9 mouse cellular contexts compared by ENCODE assay signal in genomic region chr19:7017541-7018457, GRCm38 (mm10). TPM values are rescaled to one million over a fixed set of nuclear protein-coding genes. Genes with fewer than 3 reads are reported as not detected.
DNase-seq lines count a peak whose midpoint lies in the region; ATAC-seq and TF ChIP-seq lines count a peak whose summit lies in the region.
"Had no signal": no experiment of that assay in that cellular context is flagged by ENCODE, and none has a peak within 500 bp of the region (broad histone marks: within the 10 kb centered on the region; RNA-seq: fewer than 3 reads in every experiment).

No protein-coding gene starts in this region.

- no peaks in the 10 kb centered on the region for H3K27me3 ChIP-seq in liver, embryonic 16.5 days (ENCODE audit: control insufficient read depth, insufficient read depth, low read depth, low read length)
- no peaks in the 10 kb centered on the region for H3K27me3 ChIP-seq in stomach, embryonic 16.5 days (ENCODE audit: control insufficient read depth, insufficient read depth, low read length)
- no peaks in the 10 kb centered on the region for H3K27me3 ChIP-seq in kidney, adult 2 months (replicated peaks; ENCODE audit: control insufficient read depth, insufficient read depth, low read length)
- H3K27me3 ChIP-seq: neural tube, embryonic 13.5 days had no signal

- peak overlapping the region; percentile 66 for H3K4me2 ChIP-seq in liver, embryonic 16.5 days (ENCODE audit: low read depth, low read length)
- H3K4me2 ChIP-seq in stomach, embryonic 16.5 days (ENCODE audit: low read depth, low read length) = no peak overlapping the region; the same call in 1 of the 2 replicates
- H3K4me2 ChIP-seq: neural tube, embryonic 13.5 days had no signal

- H3K9ac ChIP-seq in liver, embryonic 16.5 days (ENCODE audit: low read depth, low read length) = peak overlapping the region; percentile 82
- 0 out of 2 replicates have a peak overlapping the region, but pooled peaks have one; percentile 48 for H3K9ac ChIP-seq in stomach, embryonic 16.5 days (ENCODE audit: low read length)
- H3K9ac ChIP-seq: neural tube, embryonic 13.5 days had no signal

- ATAC-seq in erythroblast, adult 5-6 weeks (replicated peaks; ENCODE audit: low FRiP score, poor library complexity, severe bottlenecking) = peak; percentile 76
- peak; percentile 85 for ATAC-seq in liver, embryonic 16.5 days (ENCODE audit: low read depth)
- no peak for ATAC-seq in stomach, embryonic 16.5 days (ENCODE audit: insufficient read depth, low FRiP score)

- WGBS in liver, embryonic 16.5 days (ENCODE audit: insufficient replicate concordance) = 12% methylated on average over 12 of the region's 12 CpGs
- WGBS in stomach, embryonic 16.5 days = 70% methylated on average over 12 of the region's 12 CpGs
- WGBS in kidney, adult 2 months = 70% methylated on average over 12 of the region's 12 CpGs

- peak overlapping the region; percentile 76 for H3K4me3 ChIP-seq in liver, embryonic 16.5 days (ENCODE audit: low read depth, low read length)
- H3K4me3 ChIP-seq in stomach, embryonic 16.5 days (replicated peaks; ENCODE audit: low read length) = 0 out of 2 replicates have a peak overlapping the region, but pooled peaks have one; percentile 4
- no peak overlapping the region for H3K4me3 ChIP-seq in kidney, adult 2 months (ENCODE audit: insufficient read depth, low read depth, low read length)
- H3K4me3 ChIP-seq: neural tube, embryonic 13.5 days had no signal

- H3K27ac ChIP-seq in liver, embryonic 16.5 days (ENCODE audit: low read length) = peak overlapping the region; percentile 90
- peak overlapping the region; percentile 64 for H3K27ac ChIP-seq in stomach, embryonic 16.5 days (ENCODE audit: low read length)
- H3K27ac ChIP-seq in kidney, adult 2 months (ENCODE audit: insufficient read depth, low read depth, low read length) = no peak overlapping the region
- H3K27ac ChIP-seq: neural tube, embryonic 13.5 days had no signal

- peaks cover 43% of the 10 kb centered on the region for H3K36me3 ChIP-seq in liver, embryonic 16.5 days (ENCODE audit: control insufficient read depth, insufficient read depth)
- peaks cover 14% of the 10 kb centered on the region; the same call in 1 of the 2 replicates for H3K36me3 ChIP-seq in stomach, embryonic 16.5 days (ENCODE audit: control insufficient read depth, insufficient read depth, low read length)
- H3K36me3 ChIP-seq in kidney, adult 2 months (ENCODE audit: control insufficient read depth, insufficient read depth, low read length) = peaks cover 4% of the 10 kb centered on the region; the same call in 1 of the 2 replicates

- no peak for TF ChIP-seq POLR2A in kidney, adult 2 months (IDR thresholded peaks at IDR 0.05; ENCODE audit: low read depth, low read length)

- no peak for TF ChIP-seq CTCF in kidney, adult 2 months (conservative IDR thresholded peaks at IDR 0.05; ENCODE audit: insufficient read depth, insufficient read length, low read depth, low read length)

- H3K9me3 ChIP-seq in liver, embryonic 16.5 days (replicated peaks; ENCODE audit: control insufficient read depth, low read length) = no peaks in the 10 kb centered on the region
- H3K9me3 ChIP-seq in stomach, embryonic 16.5 days (replicated peaks; ENCODE audit: control insufficient read depth, low read length) = no peaks in the 10 kb centered on the region
- H3K9me3 ChIP-seq: neural tube, embryonic 13.5 days had no signal

- H3K4me1 ChIP-seq in liver, embryonic 16.5 days (ENCODE audit: control insufficient read depth, low read depth, low read length) = peaks cover 18% of the 10 kb centered on the region
- H3K4me1 ChIP-seq in stomach, embryonic 16.5 days (ENCODE audit: control insufficient read depth, insufficient read depth, low read length) = no peaks in the 10 kb centered on the region
- H3K4me1 ChIP-seq in kidney, adult 2 months (ENCODE audit: control insufficient read depth, insufficient read depth, low read length) = no peaks in the 10 kb centered on the region
- H3K4me1 ChIP-seq: neural tube, embryonic 13.5 days had no signal

- peak; percentile 93 for DNase-seq in heart, adult 11 months
- DNase-seq in heart, adult 9 months (ENCODE audit: low spot score in 2 of 2) = no peak
- no peak for DNase-seq in urinary bladder, postnatal 10 days (ENCODE audit: low spot score)
- no peak for DNase-seq in kidney, adult 2 months
- DNase-seq in layer of hippocampus, adult 18-20 months (ENCODE audit: low spot score in 2 of 2) = no peak

RNA-seq across cellular contexts. Expression of gene Fermt3, which starts 1.5 kb away (rescaled TPM):
- total RNA-seq in erythroblast, adult 5-6 weeks (2015; ENCODE audit: low replicate concordance) = 20.8 and 28.6 TPM in 2 replicates
- 49.0 and 56.3 TPM in 2 replicates for total RNA-seq in erythroblast, adult 5-6 weeks (2017; ENCODE audit: low replicate concordance)
- 103 and 105 TPM in 2 replicates for polyA plus RNA-seq in liver, embryonic 16.5 days (2015; fragmentation: Nextera tagmentation; extraction: Ambion mirVana)
- 17.3 and 18.4 TPM in 2 replicates for polyA plus RNA-seq in stomach, embryonic 16.5 days (2015; fragmentation: Nextera tagmentation; extraction: Ambion mirVana)
- 5.2 and 9.2 TPM in 2 replicates for polyA plus RNA-seq in kidney, adult 2 months (2012; rRNA removed)
- total RNA-seq in layer of hippocampus, adult 18-20 months (2021) = 1 to 10 TPM; 4.2 to 5.1 TPM

RNA-seq across cellular contexts. Expression of gene Trpt1, which starts 21.9 kb away (rescaled TPM):
- total RNA-seq in erythroblast, adult 5-6 weeks (2015; ENCODE audit: low replicate concordance) = not detected in 2 replicates
- not detected in 2 replicates for total RNA-seq in erythroblast, adult 5-6 weeks (2017; ENCODE audit: low replicate concordance)
- polyA plus RNA-seq in liver, embryonic 16.5 days (2015; fragmentation: Nextera tagmentation; extraction: Ambion mirVana) = 1.6 and 2.5 TPM in 2 replicates
- polyA plus RNA-seq in stomach, embryonic 16.5 days (2015; fragmentation: Nextera tagmentation; extraction: Ambion mirVana) = 10.7 and 12.0 TPM in 2 replicates
- 19.3 and 22.5 TPM in 2 replicates for polyA plus RNA-seq in kidney, adult 2 months (2012; rRNA removed)
- total RNA-seq in layer of hippocampus, adult 18-20 months (2021) = 10 to 100 TPM; 17.2 to 17.8 TPM

RNA-seq across cellular contexts. Expression of gene Nudt22, which starts 21.9 kb away (rescaled TPM):
- 5.4 TPM in 1 of 2 replicates, not detected in the other for total RNA-seq in erythroblast, adult 5-6 weeks (2015; ENCODE audit: low replicate concordance)
- 0.60 and 4.9 TPM in 2 replicates for total RNA-seq in erythroblast, adult 5-6 weeks (2017; ENCODE audit: low replicate concordance)
- 10.1 and 10.5 TPM in 2 replicates for polyA plus RNA-seq in liver, embryonic 16.5 days (2015; fragmentation: Nextera tagmentation; extraction: Ambion mirVana)
- 22.9 and 26.6 TPM in 2 replicates for polyA plus RNA-seq in stomach, embryonic 16.5 days (2015; fragmentation: Nextera tagmentation; extraction: Ambion mirVana)
- polyA plus RNA-seq in kidney, adult 2 months (2012; rRNA removed) = 58.3 and 63.4 TPM in 2 replicates
- 10 to 100 TPM; 12.7 to 14.0 TPM for total RNA-seq in layer of hippocampus, adult 18-20 months (2021)

RNA-seq across cellular contexts. Expression of gene Stip1, which starts 22.0 kb away (rescaled TPM):
- total RNA-seq in erythroblast, adult 5-6 weeks (2015; ENCODE audit: low replicate concordance) = 39.1 and 40.2 TPM in 2 replicates
- 33.4 and 44.3 TPM in 2 replicates for total RNA-seq in erythroblast, adult 5-6 weeks (2017; ENCODE audit: low replicate concordance)
- 103 and 104 TPM in 2 replicates for polyA plus RNA-seq in liver, embryonic 16.5 days (2015; fragmentation: Nextera tagmentation; extraction: Ambion mirVana)
- 198 and 202 TPM in 2 replicates for polyA plus RNA-seq in stomach, embryonic 16.5 days (2015; fragmentation: Nextera tagmentation; extraction: Ambion mirVana)
- polyA plus RNA-seq in kidney, adult 2 months (2012; rRNA removed) = 40.6 and 51.4 TPM in 2 replicates
- 100 to 1,000 TPM; 218 to 230 TPM for total RNA-seq in layer of hippocampus, adult 18-20 months (2021)

RNA-seq across cellular contexts. Expression of gene Dnajc4, which starts 25.4 kb away (rescaled TPM):
- total RNA-seq in erythroblast, adult 5-6 weeks (2015; ENCODE audit: low replicate concordance) = 4.4 and 6.5 TPM in 2 replicates
- 2.1 and 10.9 TPM in 2 replicates for total RNA-seq in erythroblast, adult 5-6 weeks (2017; ENCODE audit: low replicate concordance)
- polyA plus RNA-seq in liver, embryonic 16.5 days (2015; fragmentation: Nextera tagmentation; extraction: Ambion mirVana) = 9.9 and 10.5 TPM in 2 replicates
- 28.8 TPM in 2 replicates for polyA plus RNA-seq in stomach, embryonic 16.5 days (2015; fragmentation: Nextera tagmentation; extraction: Ambion mirVana)
- 48.8 and 50.1 TPM in 2 replicates for polyA plus RNA-seq in kidney, adult 2 months (2012; rRNA removed)
- 10 to 100 TPM; 24.7 to 27.9 TPM for total RNA-seq in layer of hippocampus, adult 18-20 months (2021)
